Mouse (Mus musculus) fibroblast of lung, adult 2 months (primary cell): ENCODE data around the gene Ahdc1.
A peak's percentile ranks its signal among the peaks of the same experiment; 100 is the strongest.

Source experiments
- DNase-seq: peaks from one replicate; pipeline ENCODE4 v3.0.0-alpha.2; 2011; ENCODE audit warnings: low read depth

The Ahdc1 gene

GRCm38 (mm10) chr4:133017597-133018262 is 6.7 kb downstream of the Ahdc1 start:
- no peak for DNase-seq

GRCm38 (mm10) chr4:133018263-133018798 is 7.3 kb downstream of the Ahdc1 start:
- DNase-seq = no peak

DNA sequence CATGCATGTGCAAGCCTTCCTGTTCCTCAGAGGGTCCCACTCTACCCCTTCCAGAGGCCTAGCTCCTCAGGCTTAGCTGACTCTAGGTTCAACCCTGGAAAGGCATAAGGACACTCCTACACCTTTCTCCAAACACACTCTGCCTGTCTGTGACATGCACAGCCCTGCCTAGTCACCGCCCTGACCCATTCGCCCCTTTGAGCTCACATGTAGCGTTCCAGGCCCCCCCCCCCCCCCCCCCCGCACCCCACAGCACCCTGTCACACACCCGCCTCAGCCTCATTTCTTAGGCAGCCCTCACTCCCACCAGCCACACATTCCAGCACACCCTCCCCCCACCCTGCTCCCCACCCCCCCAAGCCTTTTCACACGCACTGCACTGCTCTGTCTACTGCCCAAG is 9.7 kb downstream of the Ahdc1 start:
- no peak for DNase-seq

DNA sequence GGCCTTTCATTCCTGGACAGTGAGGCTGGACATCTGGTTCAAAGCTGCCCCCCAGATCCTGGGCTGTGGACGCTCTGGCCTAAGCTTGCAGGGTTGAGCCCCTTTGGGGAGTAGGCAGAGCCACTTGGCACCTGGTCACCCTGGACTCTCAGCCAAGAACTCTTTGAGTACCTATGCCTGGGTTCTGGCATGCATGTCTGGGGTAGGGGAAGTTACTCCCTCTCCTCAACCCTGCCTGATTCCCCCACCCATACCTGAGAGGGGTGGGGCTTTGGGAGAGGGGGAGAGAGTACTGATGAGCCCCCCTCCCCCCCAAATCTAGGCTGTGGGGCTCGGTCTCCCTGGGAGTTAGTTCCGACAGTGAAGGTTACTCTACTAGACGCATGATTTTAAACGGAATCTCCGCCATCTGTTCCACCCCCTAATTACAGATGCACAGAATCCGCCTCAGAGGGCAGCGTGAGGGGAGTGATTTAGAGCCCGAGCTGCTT is 10.2 kb downstream of the Ahdc1 start:
- no peak for DNase-seq

- DNase-seq = no peak
Measured at GRCm38 (mm10) chr4:133022217-133022616, 11.2 kb downstream of the Ahdc1 start.

DNA sequence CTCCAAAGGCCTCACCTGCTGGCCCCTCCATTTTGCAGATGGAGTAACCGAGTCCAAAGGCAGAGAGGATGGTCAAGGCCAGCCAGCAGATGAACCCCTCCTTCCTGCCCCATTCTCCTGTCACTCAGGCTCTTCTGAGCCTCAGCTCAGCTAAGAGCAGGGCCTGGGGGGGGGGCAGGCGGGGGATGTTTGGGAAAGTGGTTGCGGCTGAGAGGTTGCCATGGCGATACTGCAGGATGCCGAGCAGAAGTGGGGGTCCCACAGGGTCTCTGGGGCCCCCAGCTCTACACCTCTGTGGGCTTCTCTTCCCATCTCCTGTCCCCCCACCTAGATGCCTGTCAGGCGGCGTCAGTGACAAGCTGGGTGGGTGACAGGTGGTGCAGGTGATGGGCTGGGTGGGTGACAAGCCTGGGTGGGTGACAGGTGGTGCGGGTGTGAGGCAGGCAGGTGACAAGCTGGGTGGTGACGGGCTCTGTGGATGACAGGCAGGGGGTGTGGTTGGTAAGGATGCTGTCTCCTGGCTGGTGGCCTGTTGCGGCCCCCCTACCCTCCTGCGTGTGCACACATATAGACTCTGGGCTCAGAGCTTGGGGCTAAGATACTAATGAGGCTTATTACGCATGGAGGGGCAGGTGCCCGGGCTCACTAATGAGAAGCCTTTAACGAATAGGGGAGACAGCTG is 12.0 kb downstream of the Ahdc1 start:
- DNase-seq = no peak

- no peak for DNase-seq
Measured at GRCm38 (mm10) chr4:133023636-133024035, 12.6 kb downstream of the Ahdc1 start.

DNA sequence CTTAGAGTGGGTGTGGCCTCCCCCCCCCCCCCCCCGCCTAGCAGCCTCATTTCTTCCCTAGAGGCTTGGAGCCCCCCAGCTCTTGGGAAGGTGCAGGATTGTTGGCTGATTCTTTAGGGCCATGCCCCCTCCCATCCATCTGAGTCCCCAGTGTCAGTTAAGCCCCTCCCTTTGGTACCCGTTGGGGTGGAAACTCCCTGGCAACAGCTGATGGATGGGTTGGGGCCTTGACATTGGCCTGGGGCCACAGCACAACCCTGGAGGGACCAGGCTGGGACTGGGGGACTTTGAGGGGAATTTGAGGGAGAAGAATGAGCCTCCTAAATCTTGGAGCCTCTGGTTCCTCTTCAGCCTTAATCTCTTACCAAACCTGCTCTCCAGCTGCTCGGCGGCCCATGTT is 13.3 kb downstream of the Ahdc1 start:
- DNase-seq = no peak

GRCm38 (mm10) chr4:133024969-133025685 is 14.1 kb downstream of the Ahdc1 start:
- peak; percentile 75 for DNase-seq

GRCm38 (mm10) chr4:133026272-133026671 is 15.2 kb downstream of the Ahdc1 start:
- no peak for DNase-seq

GRCm38 (mm10) chr4:133026826-133027375 is 15.8 kb downstream of the Ahdc1 start:
- DNase-seq = no peak

DNA sequence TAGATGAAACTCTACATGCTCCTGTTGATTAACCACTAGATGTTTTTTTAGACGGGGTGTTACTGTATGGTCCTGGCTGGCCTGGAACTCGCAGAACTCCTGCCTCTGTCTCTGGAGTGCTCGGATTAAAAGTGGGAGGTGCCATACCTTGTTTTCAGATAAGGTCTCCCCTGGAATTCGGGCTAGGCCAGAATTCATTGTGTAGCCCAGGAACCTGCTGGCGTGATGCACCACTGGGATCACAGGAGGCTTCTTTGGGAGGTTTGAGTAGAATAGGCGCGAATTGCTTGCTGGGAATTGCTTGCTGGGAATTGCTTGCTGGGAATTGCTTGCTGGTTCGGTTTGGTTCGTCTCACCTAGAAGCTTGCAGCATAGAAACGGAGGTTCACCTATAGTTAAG is 16.7 kb downstream of the Ahdc1 start:
- DNase-seq = no peak

GRCm38 (mm10) chr4:133028193-133028592 is 17.1 kb downstream of the Ahdc1 start:
- no peak for DNase-seq

DNA sequence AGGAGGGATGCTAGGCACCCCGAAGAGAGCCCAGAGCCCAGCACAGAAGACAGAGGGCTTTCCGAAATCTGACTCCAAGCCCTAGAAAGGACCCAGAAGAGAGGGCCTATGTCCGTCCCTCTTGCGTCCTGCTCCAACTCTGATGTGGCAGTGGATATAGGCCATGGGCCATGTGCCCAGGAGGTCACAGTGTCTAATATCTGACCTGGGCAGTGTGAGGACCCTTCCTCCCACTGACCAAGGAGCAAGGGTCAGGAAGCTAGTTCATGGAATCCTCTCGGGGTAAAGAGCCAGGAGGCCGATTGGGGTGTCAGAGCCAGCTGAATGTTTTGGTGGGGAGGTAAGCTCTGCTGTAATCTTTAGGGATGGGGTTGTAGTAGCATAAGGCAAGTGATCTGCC is 17.8 kb downstream of the Ahdc1 start:
- DNase-seq = no peak

DNA sequence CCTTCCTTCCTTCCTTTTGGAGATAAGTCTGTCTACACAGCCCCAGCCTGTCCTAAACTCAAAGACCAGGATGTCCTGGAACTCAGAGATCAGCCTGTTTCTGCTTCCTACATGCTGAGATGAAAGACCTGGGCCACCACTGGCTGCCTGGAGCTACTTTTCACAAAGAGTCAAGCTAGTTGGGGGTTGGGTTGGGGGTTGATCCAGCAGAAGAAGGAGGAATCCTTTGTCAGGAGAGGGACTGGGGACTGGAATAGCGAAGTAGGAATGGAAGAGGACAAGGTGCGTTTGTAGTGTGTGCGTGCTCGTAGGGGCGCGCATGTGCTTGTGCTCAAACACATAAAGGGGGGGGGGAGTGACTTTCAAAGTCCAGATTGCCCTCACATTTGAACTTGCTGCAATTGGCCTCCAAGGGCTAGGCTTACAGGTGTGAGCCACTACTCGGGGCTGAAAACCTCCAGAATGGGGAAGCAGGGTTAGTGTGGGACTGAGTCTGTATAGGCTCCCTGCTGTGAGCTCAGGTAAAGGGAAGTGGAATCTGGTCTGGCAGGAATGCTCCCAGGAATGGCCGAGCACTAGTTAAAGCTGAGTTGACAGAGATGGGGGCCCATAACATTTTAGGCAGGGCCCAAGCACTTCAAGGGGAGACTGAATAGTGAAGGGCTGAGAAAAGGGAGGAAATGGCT is 21.5 kb downstream of the Ahdc1 start:
- no peak for DNase-seq

DNA sequence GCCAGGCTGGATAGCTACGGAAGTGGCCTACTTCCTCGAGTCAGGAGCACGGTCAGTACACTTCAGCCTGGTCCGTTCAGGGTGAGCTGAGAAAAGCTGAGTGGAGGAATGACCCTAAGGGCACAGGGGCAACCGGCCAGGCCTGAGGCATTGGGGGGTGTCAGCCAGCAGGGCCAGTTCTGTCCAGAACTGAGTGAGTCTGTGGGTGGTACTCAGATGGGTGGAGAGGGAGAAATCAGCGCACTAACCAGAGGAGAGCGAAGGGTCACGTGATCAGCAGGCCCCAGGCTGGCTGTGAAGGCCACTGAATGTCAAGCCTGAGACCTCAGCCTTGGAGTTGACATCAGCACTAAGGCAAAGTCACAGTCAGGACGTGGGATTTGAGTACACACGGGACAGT is 23.4 kb downstream of the Ahdc1 start:
- no peak for DNase-seq

GRCm38 (mm10) chr4:133035446-133035845 is 24.4 kb downstream of the Ahdc1 start:
- DNase-seq = no peak

DNA sequence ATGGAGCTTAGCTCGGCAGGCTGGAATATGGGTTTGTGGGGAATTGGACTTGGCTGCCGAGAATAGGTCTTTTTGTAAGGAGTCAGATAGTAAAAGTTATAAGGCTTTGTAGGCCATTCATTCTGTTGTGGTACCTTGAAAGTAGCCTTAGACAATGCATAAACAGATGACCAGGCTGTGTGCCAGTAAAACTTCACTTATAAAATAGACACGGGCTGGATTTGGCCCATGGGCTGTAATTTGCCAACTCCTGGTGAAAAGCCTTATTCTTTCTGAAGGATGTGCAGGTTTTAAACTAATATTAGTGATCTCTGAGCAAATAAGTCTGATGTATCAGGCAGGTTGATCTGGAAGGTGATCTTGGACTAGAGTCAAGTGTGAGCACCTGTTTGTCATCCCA is 24.9 kb downstream of the Ahdc1 start:
- DNase-seq = no peak

DNA sequence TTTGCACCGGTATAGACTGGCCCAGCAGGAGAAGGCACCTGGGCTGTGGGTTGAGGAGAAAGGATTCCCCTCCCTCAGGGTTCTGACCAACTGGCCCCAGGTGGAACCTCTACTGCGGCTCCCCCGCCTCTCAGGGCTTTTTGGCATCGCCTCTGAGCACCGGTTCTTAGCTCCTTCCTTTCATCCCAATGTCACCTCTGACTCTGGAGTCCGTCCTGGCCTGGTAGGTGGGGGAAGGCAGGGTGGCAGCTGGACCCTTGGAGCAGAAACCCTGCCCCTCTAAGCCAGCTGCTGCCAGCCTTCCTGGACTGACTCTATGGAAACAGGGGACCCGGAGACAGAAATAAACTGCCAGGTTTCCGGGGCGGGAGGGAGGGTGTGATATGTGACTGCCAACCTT is 26.2 kb downstream of the Ahdc1 start:
- DNase-seq = no peak

DNA sequence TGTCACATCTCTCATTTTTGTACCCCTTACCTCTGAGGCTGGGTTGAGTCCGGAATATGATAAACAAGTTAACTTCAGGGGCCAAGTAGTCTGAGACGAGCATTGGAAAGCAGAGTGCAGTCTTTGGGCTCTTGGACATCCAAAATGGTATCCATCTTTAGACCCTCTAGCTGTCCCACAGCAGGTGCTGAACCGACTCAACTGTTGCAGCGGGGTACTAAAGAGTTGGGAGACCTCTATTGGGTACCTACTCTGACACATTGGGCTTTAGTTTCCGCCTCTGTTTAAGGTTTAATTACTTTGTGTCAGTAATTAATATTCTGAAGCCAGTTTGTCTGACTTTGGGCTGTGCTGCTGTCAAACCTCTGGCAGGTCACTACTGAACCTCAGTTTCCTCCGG is 26.7 kb downstream of the Ahdc1 start:
- DNase-seq = no peak

GRCm38 (mm10) chr4:133038521-133039115 is 27.6 kb downstream of the Ahdc1 start:
- DNase-seq = no peak
